Mouse (Mus musculus) liver, embryonic 14.5 days (tissue): Measurements from ENCODE around the gene Ltbp2. TPM values are rescaled to one million over a fixed set of nuclear protein-coding genes. Genes with fewer than 3 reads are reported as not detected.
A peak's percentile ranks its signal among the peaks of the same experiment; 100 is the strongest.

Source experiments
- ATAC-seq: fragments of 200-750 bp; cut with Nextera tagmentation; 2 replicates; pipeline ENCODE4 v1.8.0; 2017; ENCODE audit warnings: moderate number of reproducible peaks, mild to moderate bottlenecking, moderate library complexity; ENCODE audit not compliant: insufficient read depth
- DNase-seq, 3 experiments: peaks; one replicate each; pipeline ENCODE4 v3.0.0-alpha.2; 2012 to 2013; ENCODE audit warnings: low read depth in 3 of 3, low spot score in 3 of 3
- H3K27ac ChIP-seq: fragments of 300-500 bp; sonication (generic); 2 replicates; pipeline ENCODE4 v1.5.1; 2014; ENCODE audit warnings: moderate library complexity, mild to moderate bottlenecking, control low read depth, inconsistent platforms
- H3K27me3 ChIP-seq: fragments of 300-500 bp; sonication (generic); 2 replicates; pipeline ENCODE4 v1.6.1; 2014; ENCODE audit warnings: mild to moderate bottlenecking, low read length, moderate library complexity; ENCODE audit not compliant: control insufficient read depth, insufficient read depth
- H3K36me3 ChIP-seq: fragments of 300-500 bp; sonication (generic); replicated peaks from 2 replicates; pipeline ENCODE4 v1.6.1; 2014; ENCODE audit warnings: low read depth; ENCODE audit not compliant: control insufficient read depth, insufficient read depth
- H3K4me1 ChIP-seq, 2 experiments: fragments of 200-500 bp in 1 of 2; fragments of 300-500 bp in 1 of 2; sonication (generic) in 1 of 2; replicated peaks; 2 replicates each; pipeline ENCODE4 v1.6.1; 2012 to 2014; ENCODE audit warnings: antibody characterized with exemption in 1 of 2, inconsistent platforms in 1 of 2, low read length in 1 of 2; ENCODE audit not compliant: control insufficient read depth in 2 of 2, insufficient read depth in 2 of 2
- H3K4me2 ChIP-seq: fragments of 300-500 bp; sonication (generic); 2 replicates; pipeline ENCODE4 v1.6.1; 2014; ENCODE audit warnings: low read depth, mild to moderate bottlenecking, control low read depth, moderate library complexity
- H3K4me3 ChIP-seq, 2 experiments: fragments of 200-500 bp in 1 of 2; fragments of 300-500 bp in 1 of 2; sonication (generic) in 1 of 2; 2 replicates each; pipeline ENCODE4 v1.5.1; 2012 to 2014; ENCODE audit warnings: low read depth in 2 of 2, low read length in 2 of 2, mild to moderate bottlenecking in 2 of 2, control low read depth in 1 of 2, inconsistent platforms in 1 of 2, moderate library complexity in 1 of 2; ENCODE audit not compliant: insufficient read depth in 1 of 2
- H3K9ac ChIP-seq: fragments of 300-500 bp; sonication (generic); replicated peaks from 2 replicates; pipeline ENCODE4 v1.6.1; 2014; ENCODE audit warnings: mild to moderate bottlenecking, control low read depth, moderate library complexity
- H3K9me3 ChIP-seq: fragments of 300-500 bp; sonication (generic); 2 replicates; pipeline ENCODE4 v1.6.1; 2016; ENCODE audit warnings: low read length, mixed read lengths; ENCODE audit not compliant: control insufficient read depth
- CTCF ChIP-seq: IDR thresholded peaks from 2 replicates; pipeline ENCODE4 v1.5.1; 2016; ENCODE audit warnings: antibody characterized with exemption, low read depth, control low read depth
- EP300 ChIP-seq: IDR thresholded peaks from 2 replicates; pipeline ENCODE4 v1.6.1; 2016; ENCODE audit warnings: antibody characterized with exemption, low read depth
- WGBS: fragments of 180-500 bp; shearing (Covaris S2); extraction: QIAGEN DNeasy Blood & Tissue Kit; methylation state at CpG from one replicate; pipeline ENCODE4 v1.1.7; 2014; ENCODE audit not compliant: insufficient replicate concordance; 5-methylcytosine and 5-hydroxymethylcytosine counted together
- polyA plus RNA-seq, 2 experiments: library from polyadenylated mRNA; depleted of rRNA in 1 of 2; stranded (reverse) in 1 of 2; unstranded in 1 of 2; fragments of >200 nt; fragmentation: Nextera tagmentation in 1 of 2; extraction: Ambion mirVana in 1 of 2; gene quantifications; 2 replicates each; pipeline versions ENCODE4 v1.2.1 to v1.2.3; 2012 to 2014

The Ltbp2 gene
- polyA plus RNA-seq, 2 experiments = 0.08 to 0.21 TPM

GRCm38 (mm10) chr12:84790853-84791252 is 85.5 kb downstream of the Ltbp2 start:
- TF ChIP-seq CTCF = no peak
- no peak for TF ChIP-seq EP300
- DNase-seq (no peak), ATAC-seq (no peak)
- H3K4me2 ChIP-seq = no peak overlapping the region
- no peak overlapping the region for H3K4me3 ChIP-seq
- no peak overlapping the region for H3K9ac ChIP-seq
- H3K4me1 ChIP-seq = no peaks in the 10 kb centered on the region
- H3K9me3 ChIP-seq = no peaks in the 10 kb centered on the region
- WGBS = 59% methylated on average over 10 of the region's 10 CpGs
- H3K27me3 ChIP-seq = no peaks in the 10 kb centered on the region
- no peak overlapping the region for H3K27ac ChIP-seq
- no peaks in the 10 kb centered on the region for H3K36me3 ChIP-seq

- no peak for DNase-seq
- Histone ChIP-seq H3K27me3 (no peaks in the 10 kb centered on the region), H3K4me2 (no peak overlapping the region), H3K9me3 (no peaks in the 10 kb centered on the region), H3K36me3 (no peaks in the 10 kb centered on the region), H3K4me1 (peaks cover 0 to 5% of the 10 kb centered on the region in 2 experiments; a peak in 3 of 4 replicates), H3K9ac (no peak overlapping the region), H3K4me3 (no peak overlapping the region), H3K27ac (no peak overlapping the region)
- ATAC-seq = no peak
- 61% methylated on average over 5 of the region's 5 CpGs for WGBS
- TF ChIP-seq CTCF = no peak
- TF ChIP-seq EP300 = no peak
These were observed 90.2 kb downstream of the Ltbp2 start for GRCm38 (mm10) chr12:84786091-84786490.

DNA sequence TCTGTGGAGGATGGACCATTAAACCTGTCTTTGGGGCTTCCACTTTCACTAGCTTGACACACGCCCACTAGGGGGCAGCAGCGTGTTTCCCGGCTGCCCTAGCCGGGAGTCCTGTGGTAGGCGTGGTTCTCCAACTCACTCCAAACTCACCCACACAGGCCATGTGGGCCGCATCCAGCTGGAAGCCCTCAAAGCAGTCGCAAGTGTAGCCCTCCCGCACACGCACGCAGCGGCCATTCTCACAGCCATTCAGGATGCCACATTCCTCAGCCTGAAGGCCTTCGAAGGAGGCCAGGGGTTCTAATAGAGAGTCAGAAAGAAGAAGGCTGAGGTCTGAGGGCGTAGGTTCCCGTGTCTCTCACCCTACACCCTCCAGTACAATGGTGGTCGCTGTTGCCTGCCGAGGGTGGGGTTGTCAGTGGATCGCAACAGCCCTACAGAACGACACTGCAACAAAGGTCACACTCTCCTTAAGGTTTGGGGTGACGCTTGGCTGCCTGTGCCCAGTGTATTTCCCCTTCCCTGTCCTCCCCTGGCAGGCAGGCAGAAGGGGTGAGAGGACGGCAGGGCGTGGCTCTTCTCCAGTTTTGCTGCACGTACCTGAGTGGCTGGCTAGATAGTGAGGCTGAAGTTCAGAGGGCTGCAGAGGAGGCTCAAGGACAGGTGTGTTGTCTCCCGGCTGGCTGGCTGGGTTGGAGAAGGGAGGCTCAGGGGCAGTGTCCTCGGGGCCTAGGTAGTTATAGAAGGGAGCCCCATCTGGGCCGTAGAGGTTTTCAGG is 91.5 kb downstream of the Ltbp2 start:
- no peak overlapping the region for H3K9ac ChIP-seq
- peak; percentile 74 to 77 (median 75) for DNase-seq
- peaks cover 0 to 5% of the 10 kb centered on the region in 2 experiments; a peak in 3 of 4 replicates for H3K4me1 ChIP-seq
- no peak overlapping the region for H3K27ac ChIP-seq
- 29% methylated on average over 25 of the region's 25 CpGs for WGBS
- H3K9me3 ChIP-seq = no peaks in the 10 kb centered on the region
- 0 out of 2 replicates have a peak overlapping the region, but pooled peaks have one; percentile 9 for H3K4me2 ChIP-seq
- ATAC-seq = peak; percentile 74
- no peaks in the 10 kb centered on the region for H3K36me3 ChIP-seq
- peak; percentile 99 for TF ChIP-seq CTCF
- no peak for TF ChIP-seq EP300
- no peaks in the 10 kb centered on the region for H3K27me3 ChIP-seq
- no peak overlapping the region for H3K4me3 ChIP-seq

GRCm38 (mm10) chr12:84776229-84776628 is 100.1 kb downstream of the Ltbp2 start:
- ATAC-seq (no peak), DNase-seq (no peak)

GRCm38 (mm10) chr12:84774376-84774775 is 102.0 kb downstream of the Ltbp2 start:
- TF ChIP-seq EP300 (no peak), CTCF (no peak)
- no peaks in the 10 kb centered on the region for H3K27me3 ChIP-seq
- ATAC-seq (no peak), DNase-seq (peak; percentile 44 to 58 (median 52))
- 54% methylated on average over 6 of the region's 6 CpGs for WGBS
- peak overlapping the region; percentile 74 for H3K9ac ChIP-seq
- H3K27ac ChIP-seq = peak overlapping the region; percentile 65
- H3K36me3 ChIP-seq = peaks cover 3% of the 10 kb centered on the region
- peak overlapping the region; percentile 87 to 97 for H3K4me3 ChIP-seq
- peaks cover 21 to 24% of the 10 kb centered on the region in 2 experiments for H3K4me1 ChIP-seq
- H3K9me3 ChIP-seq = no peaks in the 10 kb centered on the region
- H3K4me2 ChIP-seq = peak overlapping the region; percentile 87

More at GRCm38 (mm10) chr12:84776229-84776628, 100.1 kb downstream of the Ltbp2 start:
- Histone ChIP-seq H3K9me3 (no peaks in the 10 kb centered on the region), H3K27ac (no peak overlapping the region), H3K4me1 (peaks cover 15 to 16% of the 10 kb centered on the region in 2 experiments), H3K36me3 (peaks cover 3% of the 10 kb centered on the region), H3K4me3 (no peak overlapping the region), H3K9ac (no peak overlapping the region), H3K4me2 (no peak overlapping the region), H3K27me3 (no peaks in the 10 kb centered on the region)
- TF ChIP-seq EP300 (no peak), CTCF (no peak)
